Mouse (Mus musculus) CH12.LX (cell line): ENCODE data around the gene Bri3bp. TPM values are rescaled to one million over a fixed set of nuclear protein-coding genes. Genes with fewer than 3 reads are reported as not detected.
A peak's percentile ranks its signal among the peaks of the same experiment; 100 is the strongest.

ENCODE experiments used
- DNase-seq: peaks from one replicate; pipeline ENCODE4 v3.0.0-alpha.2; 2013; ENCODE audit errors: extremely low read depth
- H3K27ac ChIP-seq: 2 replicates; pipeline ENCODE4 v1.5.1; 2012; ENCODE audit warnings: low read depth, mild to moderate bottlenecking, control low read depth, moderate library complexity; ENCODE audit not compliant: insufficient read depth
- H3K27me3 ChIP-seq: replicated peaks from 2 replicates; pipeline ENCODE3; 2012; ENCODE audit warnings: inconsistent platforms
- H3K36me3 ChIP-seq, 2 experiments: replicated peaks in 1 of 2; 2 replicates each; pipeline versions ENCODE3 to v1.6.1; 2012; ENCODE audit warnings: inconsistent platforms in 1 of 2, low read length in 1 of 2, mild to moderate bottlenecking in 1 of 2, mixed read lengths in 1 of 2, moderate library complexity in 1 of 2; ENCODE audit not compliant: control insufficient read depth in 1 of 2, insufficient read depth in 1 of 2
- H3K4me1 ChIP-seq, 2 experiments: 2 replicates each; pipeline ENCODE4 v1.6.1; 2012; ENCODE audit warnings: inconsistent platforms in 1 of 2, moderate library complexity in 1 of 2; ENCODE audit not compliant: insufficient read depth in 2 of 2, control insufficient read depth in 1 of 2
- H3K4me2 ChIP-seq: 2 replicates; pipeline ENCODE4 v1.6.1; 2012; ENCODE audit warnings: low read depth, mild to moderate bottlenecking, control low read depth; ENCODE audit not compliant: poor library complexity, insufficient read depth, severe bottlenecking
- H3K4me3 ChIP-seq, 3 experiments: fragments of 150-350 bp in 1 of 3; sonication (generic) in 1 of 3; replicated peaks in 1 of 3; 2 replicates each; pipeline versions ENCODE3 to v1.5.1; 2011 to 2012; ENCODE audit warnings: low read depth in 2 of 3, low read length in 2 of 3, mild to moderate bottlenecking in 2 of 3, moderate library complexity in 2 of 3, control low read depth in 1 of 3, improper control_type of control experiment in 1 of 3, inconsistent platforms in 1 of 3, mixed read lengths in 1 of 3; ENCODE audit not compliant: poor library complexity in 1 of 3
- H3K79me2 ChIP-seq: replicated peaks from 2 replicates; pipeline ENCODE4 v1.6.1; 2012; ENCODE audit warnings: mild to moderate bottlenecking, moderate library complexity; ENCODE audit not compliant: control insufficient read depth, poor library complexity, insufficient read depth, severe bottlenecking; ENCODE audit errors: extremely low read depth
- H3K9ac ChIP-seq: 2 replicates; pipeline ENCODE4 v1.6.1; 2012; ENCODE audit warnings: low read depth, mild to moderate bottlenecking, control low read depth, moderate library complexity; ENCODE audit not compliant: insufficient read depth
- H3K9me3 ChIP-seq: replicated peaks from 2 replicates; pipeline ENCODE3; 2012; ENCODE audit warnings: low read length, inconsistent platforms, mixed read lengths
- BHLHE40 ChIP-seq: IDR thresholded peaks from 2 replicates; pipeline ENCODE4 v1.6.1; 2011; ENCODE audit warnings: mild to moderate bottlenecking, low read depth, low read length, improper control_type of control experiment
- CHD1 ChIP-seq: IDR thresholded peaks from 2 replicates; pipeline ENCODE4 v1.6.1; 2012; ENCODE audit warnings: low read depth, low read length, improper control_type of control experiment, inconsistent platforms
- CHD2 ChIP-seq: IDR thresholded peaks from 2 replicates; pipeline ENCODE4 v1.6.1; 2011; ENCODE audit warnings: low read length, improper control_type of control experiment
- CTCF ChIP-seq, 2 experiments: IDR thresholded peaks in 1 of 2; conservative IDR thresholded peaks in 1 of 2; 2 replicates each; pipeline ENCODE4 v1.5.1; 2011 to 2012; ENCODE audit warnings: low read depth in 2 of 2, low read length in 2 of 2, improper control_type of control experiment in 1 of 2, inconsistent platforms in 1 of 2, mild to moderate bottlenecking in 1 of 2, moderate library complexity in 1 of 2
- E2F4 ChIP-seq: IDR thresholded peaks from 2 replicates; pipeline ENCODE4 v1.6.1; 2011; ENCODE audit warnings: low read depth, low read length, improper control_type of control experiment; ENCODE audit not compliant: insufficient replicate concordance
- ELF1 ChIP-seq: IDR thresholded peaks from 2 replicates; pipeline ENCODE4 v1.6.1; 2014; ENCODE audit warnings: low read depth, mild to moderate bottlenecking, inconsistent platforms, low read length, improper control_type of control experiment
- EP300 ChIP-seq: IDR thresholded peaks from 2 replicates; pipeline ENCODE4 v1.6.1; 2011; ENCODE audit warnings: low read length, improper control_type of control experiment
- ETS1 ChIP-seq: conservative IDR thresholded peaks from 2 replicates; pipeline ENCODE4 v1.6.1; 2012; ENCODE audit warnings: low read depth, mild to moderate bottlenecking, inconsistent platforms, low read length, improper control_type of control experiment, moderate library complexity
- GABPA ChIP-seq: IDR thresholded peaks from 2 replicates; pipeline ENCODE4 v1.6.1; 2012; ENCODE audit warnings: low read depth, low read length, improper control_type of control experiment, inconsistent platforms; ENCODE audit not compliant: insufficient replicate concordance
- HCFC1 ChIP-seq: IDR thresholded peaks from 2 replicates; pipeline ENCODE4 v1.6.1; 2012; ENCODE audit warnings: low read depth, mild to moderate bottlenecking, inconsistent platforms, low read length, improper control_type of control experiment
- IRF4 ChIP-seq: IDR thresholded peaks from 2 replicates; pipeline ENCODE4 v1.6.1; 2014; ENCODE audit warnings: low read depth, mild to moderate bottlenecking, inconsistent platforms, low read length, improper control_type of control experiment
- JUN ChIP-seq: IDR thresholded peaks from 2 replicates; pipeline ENCODE4 v1.6.1; 2011; ENCODE audit warnings: low read depth, mild to moderate bottlenecking, low read length, improper control_type of control experiment, moderate library complexity; ENCODE audit not compliant: insufficient read depth
- JUND ChIP-seq: conservative IDR thresholded peaks from 2 replicates; pipeline ENCODE4 v1.6.1; 2011; ENCODE audit warnings: low read depth, low read length, improper control_type of control experiment
- KAT2A ChIP-seq: IDR thresholded peaks from 2 replicates; pipeline ENCODE4 v1.6.1; 2012; ENCODE audit warnings: low read length, improper control_type of control experiment, inconsistent platforms; ENCODE audit not compliant: insufficient replicate concordance
- MAFK ChIP-seq: IDR thresholded peaks from 2 replicates; pipeline ENCODE4 v1.6.1; 2011; ENCODE audit warnings: low read length, improper control_type of control experiment; ENCODE audit not compliant: insufficient replicate concordance
- MAX ChIP-seq: IDR thresholded peaks from 2 replicates; pipeline ENCODE4 v1.6.1; 2011; ENCODE audit warnings: low read length, improper control_type of control experiment
- MAZ ChIP-seq: IDR thresholded peaks from 2 replicates; pipeline ENCODE4 v1.6.1; 2012; ENCODE audit warnings: low read depth, mild to moderate bottlenecking, inconsistent platforms, low read length, improper control_type of control experiment, moderate library complexity
- MEF2A ChIP-seq: IDR thresholded peaks from 2 replicates; pipeline ENCODE4 v1.6.1; 2014; ENCODE audit warnings: low read depth, mild to moderate bottlenecking, inconsistent platforms, low read length, improper control_type of control experiment, borderline replicate concordance
- MXI1 ChIP-seq: IDR thresholded peaks from 2 replicates; pipeline ENCODE4 v1.6.1; 2011; ENCODE audit warnings: mild to moderate bottlenecking, low read depth, low read length, improper control_type of control experiment
- MYC ChIP-seq: IDR thresholded peaks from 2 replicates; pipeline ENCODE4 v1.6.1; 2011; ENCODE audit warnings: low read depth, mild to moderate bottlenecking, improper control_type of control experiment, low read length
- NELFE ChIP-seq: IDR thresholded peaks from 2 replicates; pipeline ENCODE4 v1.6.1; 2011; ENCODE audit warnings: low read depth, low read length, improper control_type of control experiment
- NRF1 ChIP-seq: IDR thresholded peaks from 2 replicates; pipeline ENCODE4 v1.6.1; 2014; ENCODE audit warnings: low read depth, mild to moderate bottlenecking, inconsistent platforms, low read length, improper control_type of control experiment, moderate library complexity
- PAX5 ChIP-seq: IDR thresholded peaks from 2 replicates; pipeline ENCODE4 v1.6.1; 2012; ENCODE audit warnings: low read length, inconsistent platforms, mixed read lengths
- POLR2A ChIP-seq: IDR thresholded peaks from 2 replicates; pipeline ENCODE4 v1.6.1; 2011; ENCODE audit warnings: low read depth, mild to moderate bottlenecking, improper control_type of control experiment, low read length
- POLR2AphosphoS2 ChIP-seq: IDR thresholded peaks from 2 replicates; pipeline ENCODE4 v1.6.1; 2011; ENCODE audit warnings: low read depth, low read length, improper control_type of control experiment
- RAD21 ChIP-seq: IDR thresholded peaks from 2 replicates; pipeline ENCODE4 v1.6.1; 2011; ENCODE audit warnings: low read depth, mild to moderate bottlenecking, low read length, improper control_type of control experiment, moderate library complexity
- RCOR1 ChIP-seq: conservative IDR thresholded peaks from 2 replicates; pipeline ENCODE4 v1.6.1; 2012; ENCODE audit warnings: low read depth, mild to moderate bottlenecking, inconsistent platforms, low read length, improper control_type of control experiment
- SIN3A ChIP-seq: IDR thresholded peaks from 2 replicates; pipeline ENCODE4 v1.6.1; 2012; ENCODE audit warnings: low read length, improper control_type of control experiment, inconsistent platforms
- SMC3 ChIP-seq: IDR thresholded peaks from 2 replicates; pipeline ENCODE4 v1.6.1; 2011; ENCODE audit warnings: low read depth, low read length, improper control_type of control experiment
- TBP ChIP-seq: conservative IDR thresholded peaks from 2 replicates; pipeline ENCODE4 v1.6.1; 2011; ENCODE audit warnings: low read depth, low read length, improper control_type of control experiment
- TCF12 ChIP-seq: IDR thresholded peaks from 2 replicates; pipeline ENCODE4 v1.6.1; 2014; ENCODE audit warnings: low read depth, mild to moderate bottlenecking, inconsistent platforms, low read length, improper control_type of control experiment
- UBTF ChIP-seq: IDR thresholded peaks from 2 replicates; pipeline ENCODE4 v1.6.1; 2012; ENCODE audit warnings: low read depth, mild to moderate bottlenecking, inconsistent platforms, low read length, improper control_type of control experiment, moderate library complexity
- USF1 ChIP-seq: IDR thresholded peaks from 2 replicates; pipeline ENCODE4 v1.6.1; 2014; ENCODE audit warnings: low read depth, mild to moderate bottlenecking, inconsistent platforms, low read length, improper control_type of control experiment
- USF2 ChIP-seq: conservative IDR thresholded peaks from 2 replicates; pipeline ENCODE4 v1.6.1; 2011; ENCODE audit warnings: low read depth, low read length, improper control_type of control experiment
- ZC3H11A ChIP-seq: IDR thresholded peaks from 2 replicates; pipeline ENCODE4 v1.6.1; 2012; ENCODE audit warnings: low read depth, mild to moderate bottlenecking, inconsistent platforms, low read length, improper control_type of control experiment
- ZKSCAN1 ChIP-seq: IDR thresholded peaks from 2 replicates; pipeline ENCODE4 v1.6.1; 2012; ENCODE audit warnings: low read depth, inconsistent platforms, low read length, improper control_type of control experiment, borderline replicate concordance
- ZMIZ1 ChIP-seq: IDR thresholded peaks from 2 replicates; pipeline ENCODE4 v1.6.1; 2012; ENCODE audit warnings: low read depth, mild to moderate bottlenecking, inconsistent platforms, low read length, improper control_type of control experiment
- ZNF384 ChIP-seq: IDR thresholded peaks from 2 replicates; pipeline ENCODE4 v1.6.1; 2012; ENCODE audit warnings: low read depth, low read length, improper control_type of control experiment, inconsistent platforms
- dilution Hi-C: fragments of 300-500 bp; cut with MboI; formaldehyde crosslinking; loops from 2 replicates; pipeline ENCODE4 v1.14.3; 2020; ENCODE audit warnings: low sequenced_read_pairs; ENCODE audit not compliant: extremely low pct_unique_long_range_greater_than_20kb, extremely low pct_ligation_motif_present
- in situ Hi-C: fragments of 300-500 bp; cut with MboI; formaldehyde crosslinking; loops from 3 replicates; pipeline ENCODE4 v1.14.3; 2019; ENCODE audit warnings: low sequenced_read_pairs, low pct_ligation_motif_present, low pct_unique_long_range_greater_than_20kb, mixed read lengths
- polyA plus RNA-seq: library from polyadenylated mRNA; unstranded; fragments of >175 nt; gene quantifications from 2 replicates; pipeline ENCODE4 v1.2.1, GENCODE M21; 2012; ENCODE audit warnings: low read depth; ENCODE audit not compliant: insufficient read length
- total RNA-seq, 2 experiments: library from RNA; depleted of rRNA; stranded (reverse); fragments of 300-350 nt in 1 of 2; fragments of >200 nt in 1 of 2; gene quantifications; 2 replicates each; pipeline ENCODE4 v1.2.3; 2012 to 2014

Gene Bri3bp
- total and polyA plus RNA-seq, 3 experiments: 37.7 to 147 (median 49.6) TPM

- Histone ChIP-seq H3K4me2 (peak within 1 kb of the TSS; percentile 76), H3K79me2 (peaks cover 8% of the 10 kb centered on the region; the same call in 1 of the 2 replicates), H3K27me3 (no peaks in the 10 kb centered on the region), H3K27ac (peak within 1 kb of the TSS; percentile 13; the same call in 1 of the 2 replicates), H3K36me3 (peaks cover 0 to 33% of the 10 kb centered on the region in 2 experiments), H3K9me3 (no peaks in the 10 kb centered on the region), H3K4me1 (peaks cover 16 to 47% of the 10 kb centered on the region in 2 experiments; a peak in 3 of 4 replicates), H3K9ac (peak within 1 kb of the TSS; percentile 76), H3K4me3 (peak within 1 kb of the TSS; percentile 83 to 88 (median 87))
- in situ Hi-C loops (no loop called here), dilution Hi-C loops (no loop called here)
- peak; percentile 91 for DNase-seq
- TF ChIP-seq ZMIZ1 (peak; percentile 92), HCFC1 (peak; percentile 69), TCF12 (peak; percentile 92), MEF2A (peak; percentile 70), CTCF (conservative IDR thresholded peaks at IDR 0.05 in 1 of 2, IDR thresholded peaks at IDR 0.05 in 1 of 2; ENCODE audit: low read depth in 2 of 2, low read length in 2 of 2) (no peak), TBP (peak; percentile 83), ZC3H11A (no peak), SMC3 (no peak; the same call in 1 of the 2 replicates), USF1 (peak; percentile 9; the same call in 1 of the 2 replicates), ELF1 (peak; percentile 77), USF2 (no peak), MAZ (no peak), RCOR1 (no peak), POLR2AphosphoS2 (peak; percentile 81), IRF4 (peak; percentile 66; the same call in 1 of the 2 replicates), MAFK (no peak), POLR2A (peak; percentile 98), ZKSCAN1 (no peak), MXI1 (peak; percentile 91; the same call in 1 of the 2 replicates), KAT2A (peak; percentile 91), EP300 (no peak), SIN3A (peak; percentile 85; the same call in 1 of the 2 replicates), PAX5 (no peak), BHLHE40 (peak; percentile 72), CHD2 (peak; percentile 62), RAD21 (no peak), JUND (no peak), UBTF (no peak), ZNF384 (no peak), MYC (peak; percentile 72; the same call in 1 of the 2 replicates), GABPA (no peak), NRF1 (peak; percentile 98), ETS1 (no peak), E2F4 (no peak), NELFE (peak; percentile 96), MAX (peak; percentile 79; the same call in 1 of the 2 replicates), CHD1 (no peak), JUN (no peak)
Measured at GRCm38 (mm10) chr5:125475601-125476285, 34.4 kb downstream of the Bri3bp start, which contains the start of gene Aacs. TSS of gene Aacs (plus strand) at chr5:125475814.
